Mouse (Mus musculus): ENCODE measurements around the gene Pitpnm1.

Gene Pitpnm1

GRCm38 (mm10) chr19:4142416-4143173 is 42.8 kb downstream of the Pitpnm1 start:
- no peak for DNase-seq

- DNase-seq, result no peak
Measured at GRCm38 (mm10) chr19:4143759-4144268, 44.0 kb downstream of the Pitpnm1 start, which contains the start of gene Cabp4. Gene Cabp4 (minus strand): TSS chr19:4144033.

- peak; percentile 52 for DNase-seq
Measured at GRCm38 (mm10) chr19:4144550-4145498, 45.0 kb downstream of the Pitpnm1 start.

GRCm38 (mm10) chr19:4145936-4146335 is 46.1 kb downstream of the Pitpnm1 start:
- no peak for DNase-seq

- DNase-seq, result no peak
Measured at GRCm38 (mm10) chr19:4146366-4147021, 46.7 kb downstream of the Pitpnm1 start.

- no peak for DNase-seq
Measured at GRCm38 (mm10) chr19:4147022-4147405, 47.2 kb downstream of the Pitpnm1 start.

- no peak for DNase-seq
Measured at GRCm38 (mm10) chr19:4147782-4148490, 48.1 kb downstream of the Pitpnm1 start.

GRCm38 (mm10) chr19:4148491-4148806 is 48.7 kb downstream of the Pitpnm1 start, which contains the start of gene Coro1b:
Gene Coro1b (plus strand): TSS chr19:4148619.
- DNase-seq, result peak; percentile 96

GRCm38 (mm10) chr19:4148819-4149218 is 49.0 kb downstream of the Pitpnm1 start:
- peak; percentile 50 for DNase-seq

- DNase-seq, result peak; percentile 19
Measured at GRCm38 (mm10) chr19:4149283-4149682, 49.5 kb downstream of the Pitpnm1 start.

- no peak for DNase-seq
Measured at GRCm38 (mm10) chr19:4149764-4150461, 50.1 kb downstream of the Pitpnm1 start.

GRCm38 (mm10) chr19:4150567-4151487 is 51.0 kb downstream of the Pitpnm1 start:
- DNase-seq, result no peak

GRCm38 (mm10) chr19:4151488-4151860 is 51.7 kb downstream of the Pitpnm1 start:
- DNase-seq, result no peak

GRCm38 (mm10) chr19:4151898-4152297 is 52.1 kb downstream of the Pitpnm1 start:
- DNase-seq, result no peak

GRCm38 (mm10) chr19:4152445-4153231 is 52.8 kb downstream of the Pitpnm1 start:
- no peak for DNase-seq

- DNase-seq, result no peak
Measured at GRCm38 (mm10) chr19:4153232-4153654, 53.4 kb downstream of the Pitpnm1 start, which contains the start of gene Ptprcap. Gene Ptprcap (plus strand): TSS chr19:4153604.

- DNase-seq, result peak; percentile 89
Measured at GRCm38 (mm10) chr19:4154437-4155222, 54.8 kb downstream of the Pitpnm1 start.

- DNase-seq, result peak; percentile 56
Measured at GRCm38 (mm10) chr19:4155223-4156072, 55.6 kb downstream of the Pitpnm1 start.
